Mouse (Mus musculus): ENCODE measurements around the gene Cyb5r1. TPM values are rescaled to one million over a fixed set of nuclear protein-coding genes. Genes with fewer than 3 reads are reported as not detected.

The Cyb5r1 gene
- polyA plus RNA-seq, 1 experiment from 2014 or later: 37.6 TPM

DNA sequence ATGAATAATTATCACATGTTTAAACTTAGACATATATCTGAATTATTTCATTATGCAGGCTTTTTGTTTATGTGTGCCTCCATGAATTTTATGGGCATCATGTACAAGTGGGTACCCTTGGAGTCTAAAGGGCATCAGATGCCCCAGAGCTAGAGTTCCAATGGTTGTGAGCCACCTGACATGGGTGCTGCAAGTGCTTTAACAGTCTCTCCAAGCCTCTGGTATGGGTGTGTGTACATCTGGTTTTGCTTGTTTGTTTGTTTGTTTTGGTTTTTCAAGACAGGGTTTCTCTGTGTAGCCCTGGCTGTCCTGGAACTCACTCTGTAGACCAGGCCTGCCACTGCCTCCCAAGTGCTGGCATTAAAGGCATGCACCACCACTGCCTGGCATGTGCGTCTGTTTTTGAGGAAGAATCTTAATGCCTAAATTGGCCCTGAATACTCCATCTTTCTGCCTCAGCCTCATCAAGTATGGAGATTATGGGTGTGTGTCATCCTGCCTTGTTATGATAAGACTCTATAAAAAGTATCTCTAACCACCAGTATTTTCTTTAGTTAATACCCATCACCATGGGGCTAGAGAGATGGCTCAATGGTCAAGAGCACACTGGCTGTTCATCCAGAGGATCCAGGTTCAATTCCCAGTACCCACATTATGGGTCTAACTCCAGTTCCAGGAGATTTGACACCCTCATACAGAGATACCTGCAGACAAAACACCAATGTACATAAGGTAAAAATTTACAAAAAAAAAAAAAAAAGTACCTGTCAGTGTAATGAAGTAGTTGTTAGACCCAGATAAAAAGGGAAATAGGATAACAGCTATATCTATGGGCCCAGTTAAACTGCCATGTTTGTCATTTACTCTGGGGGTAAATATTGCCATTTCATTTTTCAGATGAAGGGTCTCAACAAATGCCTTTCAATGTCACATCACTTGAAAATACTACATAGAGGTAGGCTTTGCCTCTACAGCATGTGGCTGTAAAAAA is 55.2 kb downstream of the Cyb5r1 start:
- H3K36me3 ChIP-seq: peaks cover 53% of the 10 kb centered on the region
- H3K4me3 ChIP-seq: no peak overlapping the region
- H3K4me1 ChIP-seq (replicated peaks): peaks cover 4% of the 10 kb centered on the region
- H3K4me2 ChIP-seq: no peak overlapping the region
- H3K9me3 ChIP-seq (replicated peaks): no peaks in the 10 kb centered on the region
- WGBS: 80% methylated on average over 1 of the region's 1 CpGs
- H3K27me3 ChIP-seq (replicated peaks): no peaks in the 10 kb centered on the region
- no peak for ATAC-seq (ENCODE audit: insufficient number of reproducible peaks, low FRiP score)
- H3K27ac ChIP-seq (ENCODE audit: poor library complexity, severe bottlenecking): no peak overlapping the region
- no peak overlapping the region for H3K9ac ChIP-seq

Other genes starting within 250 kb of the Cyb5r1 start
- 1.2 and 1.3 TPM in 2 replicates for gene Chil1, start 223.4 kb upstream of the Cyb5r1 start, polyA plus RNA-seq (2016; fragmentation: Nextera tagmentation; extraction: Ambion mirVana)
- 0.39 and 0.54 TPM in 2 replicates for gene Mybph, start 212.1 kb upstream of the Cyb5r1 start, polyA plus RNA-seq (2016; fragmentation: Nextera tagmentation; extraction: Ambion mirVana)
- 7.3 and 9.3 TPM in 2 replicates for gene Adora1, start 170.1 kb upstream of the Cyb5r1 start, polyA plus RNA-seq (2016; fragmentation: Nextera tagmentation; extraction: Ambion mirVana)
- 1.2 and 2.1 TPM in 2 replicates for gene Myog, start 115.6 kb upstream of the Cyb5r1 start, polyA plus RNA-seq (2016; fragmentation: Nextera tagmentation; extraction: Ambion mirVana)
- 17.1 and 17.3 TPM in 2 replicates for gene Ppfia4, start 72.6 kb upstream of the Cyb5r1 start, polyA plus RNA-seq (2016; fragmentation: Nextera tagmentation; extraction: Ambion mirVana)
- 67.6 and 73.8 TPM in 2 replicates for gene Tmem183a, start 43.6 kb upstream of the Cyb5r1 start, polyA plus RNA-seq (2016; fragmentation: Nextera tagmentation; extraction: Ambion mirVana)
- not detected in 2 replicates for gene 4933406M09Rik, start 19.6 kb upstream of the Cyb5r1 start, polyA plus RNA-seq (2016; fragmentation: Nextera tagmentation; extraction: Ambion mirVana)
- 126 and 134 TPM in 2 replicates for gene Adipor1, start 9.8 kb downstream of the Cyb5r1 start, polyA plus RNA-seq (2016; fragmentation: Nextera tagmentation; extraction: Ambion mirVana)
- 18.8 and 20.4 TPM in 2 replicates for gene Klhl12, start 50.0 kb downstream of the Cyb5r1 start, polyA plus RNA-seq (2016; fragmentation: Nextera tagmentation; extraction: Ambion mirVana)
- 32.2 and 32.8 TPM in 2 replicates for gene Rabif, start 89.1 kb downstream of the Cyb5r1 start, polyA plus RNA-seq (2016; fragmentation: Nextera tagmentation; extraction: Ambion mirVana)
- not detected in 2 replicates for gene Mgat4e, start 144.1 kb downstream of the Cyb5r1 start, polyA plus RNA-seq (2016; fragmentation: Nextera tagmentation; extraction: Ambion mirVana)
- 39.9 and 41.4 TPM in 2 replicates for gene Kdm5b, start 154.6 kb downstream of the Cyb5r1 start, polyA plus RNA-seq (2016; fragmentation: Nextera tagmentation; extraction: Ambion mirVana)
- 0.23 and 0.86 TPM in 2 replicates for gene Syt2, start 241.1 kb downstream of the Cyb5r1 start, polyA plus RNA-seq (2016; fragmentation: Nextera tagmentation; extraction: Ambion mirVana)

All from heart, embryonic 12.5 days (tissue).